Mouse (Mus musculus): Measurements from ENCODE around the gene Kcmf1. TPM values are rescaled to one million over a fixed set of nuclear protein-coding genes. Genes with fewer than 3 reads are reported as not detected.

Kcmf1 gene
- polyA plus RNA-seq, 2 experiments from 2014 or later = 7.4 to 13.1 TPM

Other genes starting within 250 kb of the Kcmf1 start
- 1 to 10 TPM; 2.0 to 2.3 TPM for gene Tcf7l1, start 110.7 kb downstream of the Kcmf1 start, polyA plus RNA-seq (2017; shearing (Covaris generic))
- gene Tmsb10, start 58.8 kb upstream of the Kcmf1 start, polyA plus RNA-seq (2017; shearing (Covaris generic)) = 1,000 to 10,000 TPM; 3,536 to 4,629 TPM

Data from CD4-positive, CD25-positive, alpha-beta regulatory T cell, adult 4 months (primary cell).